Mouse (Mus musculus): ENCODE measurements around the gene Stpg3. TPM values are rescaled to one million over a fixed set of nuclear protein-coding genes. Genes with fewer than 3 reads are reported as not detected.

Gene Stpg3
- polyA plus RNA-seq, 1 experiment from 2014 or later: not detected

DNA sequence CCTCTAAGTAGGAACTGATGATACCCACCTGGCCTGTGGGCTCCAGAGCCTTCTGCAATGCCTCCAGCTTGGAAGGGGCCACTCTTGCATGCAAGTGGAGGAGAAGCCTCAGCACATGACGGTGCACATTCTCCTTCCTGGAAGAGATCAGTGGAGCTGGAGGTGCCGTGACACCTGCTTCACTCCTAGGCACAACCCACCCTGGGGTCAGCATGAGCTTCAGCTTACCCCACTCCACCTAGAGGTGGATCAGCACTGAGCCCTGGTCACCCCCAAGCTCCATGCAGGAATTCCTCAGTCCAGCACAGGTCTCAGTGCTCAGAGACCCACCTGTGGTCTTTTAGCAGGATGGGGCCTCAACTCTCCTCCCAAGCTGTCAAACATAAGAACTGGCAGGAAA lies 13.8 kb downstream of the Stpg3 start:
- peaks cover 22% of the 10 kb centered on the region for H3K27me3 ChIP-seq
- H3K4me3 ChIP-seq: no peak overlapping the region
- H3K4me2 ChIP-seq (replicated peaks): no peak overlapping the region
- no peak overlapping the region for H3K9ac ChIP-seq (replicated peaks)
- no peak overlapping the region for H3K27ac ChIP-seq (replicated peaks)
- H3K36me3 ChIP-seq: peaks cover 62% of the 10 kb centered on the region
- H3K4me1 ChIP-seq: peaks cover 6% of the 10 kb centered on the region; the same call in 1 of the 2 replicates
- ATAC-seq (ENCODE audit: low FRiP score, low read depth): no peak
- no peaks in the 10 kb centered on the region for H3K9me3 ChIP-seq
- 94% methylated on average over 2 of the region's 2 CpGs for WGBS

DNA sequence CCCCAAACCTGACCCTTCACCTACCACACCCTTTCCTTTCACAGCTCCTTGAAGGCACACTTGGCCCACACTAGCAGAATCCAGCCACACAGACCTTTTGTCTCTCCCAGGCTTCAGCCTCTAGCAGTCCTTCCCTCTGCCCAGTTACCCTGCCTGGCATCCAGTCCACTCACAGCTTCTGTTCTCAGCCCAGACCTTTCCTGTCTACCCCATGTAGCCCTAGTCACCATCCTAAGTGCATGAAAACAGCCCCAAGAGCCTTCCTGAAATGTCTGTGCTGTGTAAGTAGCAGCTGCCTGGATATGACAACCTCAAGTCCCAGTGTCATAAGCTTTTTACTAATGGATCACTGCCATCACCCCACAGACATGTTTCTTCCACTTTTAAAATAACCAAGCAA lies 16.5 kb downstream of the Stpg3 start:
- Histone ChIP-seq H3K4me1 (peaks cover 12% of the 10 kb centered on the region), H3K9ac (replicated peaks) (no peak overlapping the region), H3K9me3 (no peaks in the 10 kb centered on the region), H3K36me3 (peaks cover 35% of the 10 kb centered on the region), H3K27ac (replicated peaks) (no peak overlapping the region), H3K27me3 (peaks cover 44% of the 10 kb centered on the region), H3K4me2 (replicated peaks) (no peak overlapping the region), H3K4me3 (no peak overlapping the region)
- ATAC-seq (ENCODE audit: low FRiP score, low read depth): no peak

- Histone ChIP-seq H3K4me3 (no peak overlapping the region), H3K27me3 (peaks cover 44% of the 10 kb centered on the region), H3K27ac (replicated peaks) (no peak overlapping the region; the same call in 1 of the 2 replicates), H3K9ac (replicated peaks) (no peak overlapping the region), H3K36me3 (peaks cover 28% of the 10 kb centered on the region), H3K9me3 (no peaks in the 10 kb centered on the region), H3K4me1 (peaks cover 12% of the 10 kb centered on the region), H3K4me2 (replicated peaks) (no peak overlapping the region)
- 14% methylated on average over 2 of the region's 2 CpGs for WGBS
- ATAC-seq (ENCODE audit: low FRiP score, low read depth): no peak
These were observed 17.2 kb downstream of the Stpg3 start for GRCm38 (mm10) chr2:25197191-25197590.

DNA sequence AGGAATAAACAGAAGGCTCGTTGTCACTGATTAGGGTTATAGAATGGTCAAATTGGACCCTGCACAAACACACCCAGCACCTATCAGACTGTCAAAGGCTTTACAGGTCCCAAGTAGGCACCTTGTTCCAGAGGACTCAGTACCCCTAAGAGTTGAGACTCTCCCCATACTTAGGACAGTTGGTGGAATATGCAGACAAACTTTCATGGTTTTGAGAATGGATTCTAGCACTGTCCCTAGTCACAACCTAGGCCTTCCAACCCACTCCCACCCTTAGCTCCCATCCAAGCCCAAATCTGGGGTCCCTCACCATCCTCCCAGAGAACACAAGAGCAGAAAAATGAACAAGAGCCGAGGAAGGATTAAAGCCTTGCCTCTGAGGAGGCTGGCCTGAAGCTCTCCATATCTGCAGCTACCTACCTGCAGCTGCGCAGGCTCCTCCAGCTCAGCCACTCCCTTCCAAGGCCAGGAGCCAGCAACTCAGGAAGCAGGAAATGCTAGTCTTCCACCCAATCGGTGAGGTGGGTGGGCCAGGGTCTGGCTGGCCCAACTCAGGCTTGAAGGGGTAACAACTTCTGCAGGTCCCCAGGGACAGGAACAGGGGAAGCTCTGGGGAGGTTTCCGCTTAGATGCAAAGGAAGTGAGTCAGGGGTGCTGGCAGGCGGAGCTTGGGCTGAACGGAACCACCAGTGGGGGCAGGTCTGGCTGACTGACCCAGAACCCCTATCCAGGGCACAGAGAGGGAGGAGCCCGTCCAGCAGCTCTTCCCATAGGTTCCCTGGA lies 18.1 kb downstream of the Stpg3 start, which contains the start of gene Tor4a:
Tor4a (minus strand) TSS at position 715 of the 783 bp plus-strand sequence.
- ATAC-seq (ENCODE audit: low FRiP score, low read depth): no peak
- peaks cover 19% of the 10 kb centered on the region for H3K36me3 ChIP-seq
- 0 out of 2 replicates have a peak within 1 kb of the TSS, but pooled peaks have one; percentile 3 for H3K4me3 ChIP-seq
- peak within 1 kb of the TSS; percentile 21; the same call in 1 of the 2 replicates for H3K4me2 ChIP-seq (replicated peaks)
- no peak within 1 kb of the TSS; the same call in 1 of the 2 replicates for H3K27ac ChIP-seq (replicated peaks)
- no peaks in the 10 kb centered on the region for H3K9me3 ChIP-seq
- peaks cover 44% of the 10 kb centered on the region for H3K27me3 ChIP-seq
- H3K9ac ChIP-seq (replicated peaks): no peak within 1 kb of the TSS
- peaks cover 12% of the 10 kb centered on the region for H3K4me1 ChIP-seq
- 15% methylated on average over 8 of the region's 8 CpGs for WGBS

DNA sequence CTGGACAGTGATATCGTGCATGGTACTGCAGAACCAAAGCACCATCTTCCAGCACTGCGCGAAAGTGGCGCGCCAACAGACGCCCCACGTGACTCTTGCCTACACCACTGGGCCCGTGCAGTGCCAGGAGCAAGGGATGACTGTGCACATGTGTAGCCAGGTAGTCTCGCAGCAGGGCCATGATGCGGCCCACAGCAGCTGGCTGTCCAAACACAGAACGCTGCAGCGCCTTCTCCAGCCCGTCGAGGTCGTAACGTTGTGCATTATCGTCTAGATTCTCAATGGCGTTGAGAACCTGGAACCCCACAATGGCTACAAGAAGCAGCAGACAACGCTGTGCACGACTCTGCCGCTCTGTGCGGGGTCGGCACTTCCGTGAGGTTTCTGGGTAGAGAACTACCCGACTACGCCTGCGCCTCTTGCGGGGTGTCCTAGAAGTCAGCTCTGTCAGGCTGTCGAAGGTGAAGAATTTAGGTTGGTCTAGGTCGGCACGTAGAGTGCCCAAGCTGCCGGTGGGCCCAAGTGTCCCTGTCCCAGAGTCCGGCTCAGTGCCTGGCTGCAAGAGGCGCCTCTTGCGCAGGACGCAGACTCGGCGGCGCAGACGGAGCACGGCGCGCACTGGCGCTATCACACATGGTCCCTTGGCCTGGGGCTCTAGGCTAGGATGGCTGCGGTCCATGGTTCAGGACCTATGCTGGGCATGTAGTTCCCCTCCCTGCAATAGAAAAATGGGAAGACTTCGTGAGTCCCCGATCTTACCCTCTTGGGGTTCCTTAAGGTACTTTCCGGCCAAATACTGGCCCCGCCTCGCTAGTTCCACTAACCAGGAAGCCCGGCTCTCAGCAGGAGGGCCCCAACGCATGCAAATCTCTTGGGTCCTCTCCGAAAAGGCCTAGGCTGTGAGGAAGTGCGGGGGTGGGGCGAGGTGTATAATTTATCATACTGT lies 19.0 kb downstream of the Stpg3 start:
- no peaks in the 10 kb centered on the region for H3K9me3 ChIP-seq
- peaks cover 11% of the 10 kb centered on the region for H3K36me3 ChIP-seq
- H3K27ac ChIP-seq (replicated peaks): no peak overlapping the region
- ATAC-seq (ENCODE audit: low FRiP score, low read depth): no peak
- H3K4me3 ChIP-seq: 0 out of 2 replicates have a peak overlapping the region, but pooled peaks have one; percentile 3
- 21% methylated on average over 55 of the region's 55 CpGs for WGBS
- no peak overlapping the region for H3K9ac ChIP-seq (replicated peaks)
- peaks cover 44% of the 10 kb centered on the region for H3K27me3 ChIP-seq
- peaks cover 12% of the 10 kb centered on the region for H3K4me1 ChIP-seq
- H3K4me2 ChIP-seq (replicated peaks): peak overlapping the region; percentile 21; the same call in 1 of the 2 replicates

DNA sequence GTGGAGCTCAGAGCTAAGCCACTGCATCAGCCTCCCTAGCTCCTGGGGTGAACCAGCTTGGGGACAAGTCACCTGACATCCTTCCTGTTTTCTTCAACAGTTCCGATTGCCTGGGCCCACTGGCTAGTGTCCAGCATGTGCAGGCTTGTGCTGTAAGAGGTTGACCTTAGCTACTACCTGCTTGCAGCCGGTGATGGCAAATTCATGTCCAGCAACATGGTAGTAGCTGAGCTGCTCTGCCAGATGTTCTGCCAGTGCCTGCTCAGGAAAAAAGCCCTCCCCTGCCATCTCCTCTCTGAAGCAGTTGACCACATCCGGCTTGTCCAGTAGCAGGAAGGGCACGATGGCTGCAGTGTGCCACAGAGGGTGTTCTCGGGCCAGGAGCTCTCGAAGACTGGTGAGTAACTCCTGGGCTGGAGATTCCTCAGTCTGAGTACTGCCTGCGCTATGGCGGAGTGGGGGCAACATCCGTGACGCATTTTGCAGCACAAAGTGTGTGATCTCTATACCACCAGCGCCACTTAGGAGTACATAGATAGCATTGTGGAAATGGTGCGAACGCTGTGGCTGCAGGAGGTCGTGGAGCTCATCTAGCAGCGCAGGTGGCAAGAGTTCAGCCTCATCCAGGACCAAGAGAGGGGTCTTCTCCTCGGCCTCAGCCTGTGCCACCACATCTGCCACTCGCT lies 19.8 kb downstream of the Stpg3 start:
- 89% methylated on average over 17 of the region's 17 CpGs for whole genome bisulfite sequencing
- Histone ChIP-seq H3K9ac (replicated peaks) (no peak overlapping the region), H3K4me3 (no peak overlapping the region), H3K9me3 (no peaks in the 10 kb centered on the region), H3K4me2 (replicated peaks) (no peak overlapping the region), H3K27ac (replicated peaks) (no peak overlapping the region), H3K27me3 (peaks cover 44% of the 10 kb centered on the region), H3K36me3 (peaks cover 2% of the 10 kb centered on the region), H3K4me1 (peaks cover 12% of the 10 kb centered on the region)
- no peak for ATAC-seq (ENCODE audit: low FRiP score, low read depth)

DNA sequence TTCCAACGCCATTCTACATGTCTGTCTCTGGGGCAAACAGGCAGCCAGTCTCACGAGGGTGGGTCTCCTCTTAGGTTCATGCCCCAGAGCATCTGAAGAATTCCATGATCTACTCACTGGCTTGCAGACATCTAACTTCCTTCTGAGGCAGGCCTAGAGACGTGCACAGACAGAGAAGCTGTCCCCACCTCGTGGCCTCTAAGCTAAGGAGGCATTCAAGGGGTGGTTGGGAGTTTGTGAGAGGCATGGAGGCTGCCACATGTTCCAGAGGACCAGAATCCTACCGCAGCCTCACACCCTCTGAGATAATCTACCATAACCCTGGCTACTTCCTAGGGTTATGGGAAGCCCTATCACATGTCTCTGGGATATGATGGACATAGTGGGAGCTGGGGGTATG lies 20.4 kb downstream of the Stpg3 start:
- ATAC-seq (ENCODE audit: low FRiP score, low read depth): no peak
- H3K27ac ChIP-seq (replicated peaks): no peak overlapping the region
- no peak overlapping the region for H3K4me3 ChIP-seq
- H3K9ac ChIP-seq (replicated peaks): no peak overlapping the region
- H3K4me1 ChIP-seq: peaks cover 12% of the 10 kb centered on the region
- no peaks in the 10 kb centered on the region for H3K9me3 ChIP-seq
- WGBS: 78% methylated on average over 5 of the region's 5 CpGs
- H3K36me3 ChIP-seq: no peaks in the 10 kb centered on the region
- peaks cover 44% of the 10 kb centered on the region for H3K27me3 ChIP-seq
- H3K4me2 ChIP-seq (replicated peaks): no peak overlapping the region

GRCm38 (mm10) chr2:25193330-25193770 lies 21.1 kb downstream of the Stpg3 start:
- no peak overlapping the region for H3K9ac ChIP-seq (replicated peaks)
- H3K36me3 ChIP-seq: no peaks in the 10 kb centered on the region
- WGBS: 3% methylated on average over 6 of the region's 6 CpGs
- H3K4me1 ChIP-seq: peaks cover 12% of the 10 kb centered on the region
- peak; percentile 80 for ATAC-seq (ENCODE audit: low FRiP score, low read depth)
- H3K4me3 ChIP-seq: no peak overlapping the region
- H3K27me3 ChIP-seq: peaks cover 44% of the 10 kb centered on the region
- H3K9me3 ChIP-seq: no peaks in the 10 kb centered on the region
- H3K4me2 ChIP-seq (replicated peaks): 0 out of 2 replicates have a peak overlapping the region, but pooled peaks have one; percentile 11
- 0 out of 2 replicates have a peak overlapping the region, but pooled peaks have one; percentile 2 for H3K27ac ChIP-seq (replicated peaks)

GRCm38 (mm10) chr2:25187841-25188240 lies 26.6 kb downstream of the Stpg3 start:
- Histone ChIP-seq H3K36me3 (0 out of 2 replicates have a peak, but pooled peaks cover 5% of the 10 kb centered on the region), H3K9me3 (no peaks in the 10 kb centered on the region), H3K9ac (replicated peaks) (no peak overlapping the region), H3K4me2 (replicated peaks) (no peak overlapping the region), H3K27me3 (0 out of 2 replicates have a peak, but pooled peaks cover 5% of the 10 kb centered on the region), H3K4me1 (peaks cover 36% of the 10 kb centered on the region), H3K27ac (replicated peaks) (no peak overlapping the region), H3K4me3 (no peak overlapping the region)
- WGBS: 87% methylated on average over 6 of the region's 6 CpGs
- no peak for ATAC-seq (ENCODE audit: low FRiP score, low read depth)

GRCm38 (mm10) chr2:25186575-25186930 lies 27.9 kb downstream of the Stpg3 start:
- Histone ChIP-seq H3K9me3 (no peaks in the 10 kb centered on the region), H3K9ac (replicated peaks) (peak overlapping the region; percentile 68; the same call in 1 of the 2 replicates), H3K36me3 (0 out of 2 replicates have a peak, but pooled peaks cover 5% of the 10 kb centered on the region), H3K27me3 (0 out of 2 replicates have a peak, but pooled peaks cover 5% of the 10 kb centered on the region), H3K27ac (replicated peaks) (peak overlapping the region; percentile 98), H3K4me1 (peaks cover 40% of the 10 kb centered on the region), H3K4me3 (peak overlapping the region; percentile 46), H3K4me2 (replicated peaks) (peak overlapping the region; percentile 75)
- WGBS: 31% methylated on average over 5 of the region's 5 CpGs
- ATAC-seq (ENCODE audit: low FRiP score, low read depth): no peak
